Mouse (Mus musculus): ENCODE measurements around the gene Arhgap9. TPM values are rescaled to one million over a fixed set of nuclear protein-coding genes. Genes with fewer than 3 reads are reported as not detected.
"Not testable (repeated sequence)": the region's sequence is repeated elsewhere in the genome, so short reads cannot be mapped to it uniquely, and the experiment has no call there.

Gene Arhgap9
- polyA plus RNA-seq, 1 experiment from 2014 or later: 5.6 TPM

DNA sequence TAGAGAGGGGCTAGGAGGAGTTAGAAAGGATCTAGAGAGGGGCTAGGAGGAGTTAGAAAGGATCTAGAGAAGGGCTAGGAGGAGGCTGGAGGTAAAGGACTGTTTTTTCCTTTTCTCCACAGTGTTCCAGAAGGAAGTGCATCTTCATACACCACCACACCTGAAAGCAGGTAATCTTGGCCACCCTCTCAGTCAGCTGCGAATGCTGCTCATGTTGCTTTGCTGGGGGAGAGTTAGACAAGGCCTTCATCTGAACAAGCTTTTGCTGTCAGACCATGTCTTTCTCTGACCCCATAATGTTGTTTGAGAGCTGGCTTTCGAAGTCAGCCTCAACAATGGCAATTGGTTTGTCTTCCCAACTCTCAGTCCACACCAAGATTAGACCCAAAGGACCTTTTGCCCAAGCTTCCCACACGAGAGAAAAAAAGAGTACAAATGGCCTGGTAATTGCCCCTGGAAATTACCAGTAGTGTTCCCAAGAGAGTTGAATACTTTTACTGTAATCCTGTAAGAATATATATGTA lies 28.1 kb upstream of the Arhgap9 start:
- H3K27me3 ChIP-seq (replicated peaks): no peaks in the 10 kb centered on the region
- no peak overlapping the region for H3K9ac ChIP-seq
- no peak overlapping the region for H3K27ac ChIP-seq
- WGBS: 83% methylated on average over 3 of the region's 3 CpGs
- no peaks in the 10 kb centered on the region for H3K9me3 ChIP-seq
- no peak overlapping the region for H3K4me3 ChIP-seq (replicated peaks)
- no peak overlapping the region for H3K4me2 ChIP-seq
- peaks cover 38% of the 10 kb centered on the region for H3K36me3 ChIP-seq
- no peak for ATAC-seq (ENCODE audit: insufficient read depth, low FRiP score, low read depth)
- H3K4me1 ChIP-seq: peaks cover 24% of the 10 kb centered on the region

DNA sequence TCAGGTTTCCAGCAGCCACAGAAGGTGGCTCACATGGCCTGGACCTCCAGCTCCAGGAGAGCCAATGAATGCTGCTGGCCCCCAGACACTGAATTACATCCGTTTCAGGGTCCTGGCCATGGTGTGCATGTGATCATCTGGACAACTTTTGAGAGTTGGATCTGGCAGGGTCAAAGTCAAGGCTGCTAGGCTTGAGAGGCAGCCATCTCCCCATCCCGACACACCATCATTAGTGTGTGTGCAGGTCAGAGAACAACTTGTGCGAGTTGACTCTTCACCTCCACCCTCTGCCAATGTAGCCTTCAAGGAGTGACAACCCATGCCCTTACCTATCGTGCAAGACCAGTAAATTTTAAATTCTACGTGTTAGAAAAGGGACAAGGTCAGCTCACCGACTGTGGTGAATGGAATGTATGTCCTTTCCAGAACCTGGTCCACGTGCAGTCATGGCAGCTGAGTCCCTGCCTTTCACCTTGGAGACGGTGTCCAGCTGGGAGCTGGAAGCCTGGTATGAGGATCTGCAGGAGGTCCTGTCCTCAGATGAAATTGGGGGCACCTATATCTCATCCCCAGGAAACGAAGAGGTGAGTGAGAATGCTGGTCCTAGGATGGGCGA lies 26.8 kb upstream of the Arhgap9 start:
- H3K4me1 ChIP-seq: peaks cover 21% of the 10 kb centered on the region
- no peak overlapping the region for H3K9ac ChIP-seq
- ATAC-seq (ENCODE audit: insufficient read depth, low FRiP score, low read depth): no peak
- no peaks in the 10 kb centered on the region for H3K27me3 ChIP-seq (replicated peaks)
- H3K4me2 ChIP-seq: no peak overlapping the region
- WGBS: 87% methylated on average over 10 of the region's 10 CpGs
- H3K36me3 ChIP-seq: peaks cover 51% of the 10 kb centered on the region
- H3K4me3 ChIP-seq (replicated peaks): no peak overlapping the region
- no peak overlapping the region for H3K27ac ChIP-seq
- no peaks in the 10 kb centered on the region for H3K9me3 ChIP-seq

GRCm38 (mm10) chr10:127295986-127296794 lies 25.6 kb upstream of the Arhgap9 start:
- no peak for ATAC-seq (ENCODE audit: insufficient read depth, low FRiP score, low read depth)
- WGBS: 88% methylated on average over 24 of the region's 24 CpGs
- Histone ChIP-seq H3K4me3 (replicated peaks) (no peak overlapping the region), H3K27me3 (replicated peaks) (no peaks in the 10 kb centered on the region), H3K36me3 (peaks cover 54% of the 10 kb centered on the region), H3K9me3 (no peaks in the 10 kb centered on the region), H3K9ac (no peak overlapping the region), H3K4me1 (peaks cover 21% of the 10 kb centered on the region), H3K27ac (no peak overlapping the region), H3K4me2 (no peak overlapping the region)

DNA sequence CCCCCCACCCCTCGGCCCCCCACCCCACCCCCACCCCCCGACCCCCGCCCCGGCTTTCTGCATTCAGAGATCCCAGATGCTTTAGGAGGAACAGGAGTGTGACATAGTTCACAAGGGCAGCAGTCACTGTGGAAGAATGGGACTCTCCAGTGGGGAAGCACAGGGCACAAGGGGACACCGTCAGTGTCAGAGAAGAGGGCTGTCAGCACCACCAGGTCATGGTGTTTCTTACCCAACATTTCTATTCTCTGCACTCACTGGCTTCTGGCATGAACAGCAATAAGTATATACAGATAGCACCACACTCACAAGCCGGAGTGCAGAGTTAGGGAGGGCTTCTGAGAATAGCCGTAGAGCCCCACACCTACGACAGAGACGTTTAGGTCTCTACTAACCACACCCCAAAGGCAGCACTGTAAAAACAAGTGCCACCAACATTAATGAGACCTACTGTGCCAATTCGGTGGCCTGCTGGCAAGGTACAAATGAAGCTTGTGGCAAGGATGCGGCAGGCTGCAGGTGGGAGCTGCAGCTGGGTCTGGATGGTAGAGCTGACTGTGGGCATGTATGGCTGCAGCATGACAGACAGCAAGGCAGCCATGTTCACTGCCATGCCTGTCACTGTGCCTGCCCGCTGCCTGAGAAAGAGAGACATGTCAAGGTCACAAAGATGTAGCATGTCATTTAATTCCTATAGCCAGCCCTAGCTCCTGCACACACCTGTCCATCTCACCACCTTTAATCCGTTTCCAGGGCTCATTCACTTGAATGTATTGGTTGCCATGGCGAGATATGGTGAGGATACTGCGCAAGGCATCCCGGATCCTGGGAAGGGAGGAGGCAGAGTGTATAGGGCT lies 24.5 kb upstream of the Arhgap9 start:
- no peak for ATAC-seq (ENCODE audit: insufficient read depth, low FRiP score, low read depth)
- 90% methylated on average over 16 of the region's 16 CpGs for WGBS

DNA sequence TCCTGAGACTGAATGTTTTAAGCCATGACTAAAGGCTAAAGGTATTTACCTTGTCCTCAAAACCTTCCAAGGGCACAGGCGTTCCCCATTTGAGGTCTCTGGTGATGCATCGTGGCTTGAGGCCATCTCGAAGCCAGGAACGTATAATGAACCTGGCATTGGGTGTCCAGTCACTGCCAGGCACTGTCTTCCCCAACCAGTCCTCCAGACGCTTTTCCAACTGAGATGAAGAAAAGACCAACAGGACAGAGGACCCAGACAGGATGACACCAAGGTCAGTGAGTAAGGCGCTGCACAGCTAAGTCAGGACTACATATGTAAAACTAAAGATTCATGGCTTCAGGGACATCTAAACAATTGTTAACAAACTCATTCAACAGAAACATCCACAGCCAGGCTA lies 21.4 kb upstream of the Arhgap9 start:
- Histone ChIP-seq H3K27ac (no peak overlapping the region), H3K9me3 (no peaks in the 10 kb centered on the region), H3K4me3 (replicated peaks) (no peak overlapping the region), H3K36me3 (peaks cover 73% of the 10 kb centered on the region), H3K4me2 (no peak overlapping the region), H3K4me1 (no peaks in the 10 kb centered on the region), H3K27me3 (replicated peaks) (no peaks in the 10 kb centered on the region), H3K9ac (no peak overlapping the region)
- no peak for ATAC-seq (ENCODE audit: insufficient read depth, low FRiP score, low read depth)
- 86% methylated on average over 6 of the region's 6 CpGs for WGBS

More for the DNA sequence above, 24.5 kb upstream of the Arhgap9 start:
- no peak overlapping the region for H3K27ac ChIP-seq
- peaks cover 12% of the 10 kb centered on the region for H3K4me1 ChIP-seq
- H3K36me3 ChIP-seq: peaks cover 60% of the 10 kb centered on the region
- H3K4me3 ChIP-seq (replicated peaks): no peak overlapping the region
- no peak overlapping the region for H3K9ac ChIP-seq
- H3K4me2 ChIP-seq: no peak overlapping the region
- H3K27me3 ChIP-seq (replicated peaks): no peaks in the 10 kb centered on the region
- no peaks in the 10 kb centered on the region for H3K9me3 ChIP-seq

- Histone ChIP-seq H3K27me3 (replicated peaks) (no peaks in the 10 kb centered on the region), H3K4me1 (no peaks in the 10 kb centered on the region), H3K4me3 (replicated peaks) (no peak overlapping the region), H3K9me3 (no peaks in the 10 kb centered on the region), H3K9ac (no peak overlapping the region), H3K36me3 (peaks cover 76% of the 10 kb centered on the region), H3K27ac (no peak overlapping the region), H3K4me2 (no peak overlapping the region)
- 90% methylated on average over 11 of the region's 11 CpGs for WGBS
- no peak for ATAC-seq (ENCODE audit: insufficient read depth, low FRiP score, low read depth)
Observed at GRCm38 (mm10) chr10:127303136-127303535, 18.6 kb upstream of the Arhgap9 start.

GRCm38 (mm10) chr10:127309167-127309566 lies 12.6 kb upstream of the Arhgap9 start:
- H3K36me3 ChIP-seq: peaks cover 47% of the 10 kb centered on the region
- H3K27me3 ChIP-seq (replicated peaks): not testable (repeated sequence)

DNA sequence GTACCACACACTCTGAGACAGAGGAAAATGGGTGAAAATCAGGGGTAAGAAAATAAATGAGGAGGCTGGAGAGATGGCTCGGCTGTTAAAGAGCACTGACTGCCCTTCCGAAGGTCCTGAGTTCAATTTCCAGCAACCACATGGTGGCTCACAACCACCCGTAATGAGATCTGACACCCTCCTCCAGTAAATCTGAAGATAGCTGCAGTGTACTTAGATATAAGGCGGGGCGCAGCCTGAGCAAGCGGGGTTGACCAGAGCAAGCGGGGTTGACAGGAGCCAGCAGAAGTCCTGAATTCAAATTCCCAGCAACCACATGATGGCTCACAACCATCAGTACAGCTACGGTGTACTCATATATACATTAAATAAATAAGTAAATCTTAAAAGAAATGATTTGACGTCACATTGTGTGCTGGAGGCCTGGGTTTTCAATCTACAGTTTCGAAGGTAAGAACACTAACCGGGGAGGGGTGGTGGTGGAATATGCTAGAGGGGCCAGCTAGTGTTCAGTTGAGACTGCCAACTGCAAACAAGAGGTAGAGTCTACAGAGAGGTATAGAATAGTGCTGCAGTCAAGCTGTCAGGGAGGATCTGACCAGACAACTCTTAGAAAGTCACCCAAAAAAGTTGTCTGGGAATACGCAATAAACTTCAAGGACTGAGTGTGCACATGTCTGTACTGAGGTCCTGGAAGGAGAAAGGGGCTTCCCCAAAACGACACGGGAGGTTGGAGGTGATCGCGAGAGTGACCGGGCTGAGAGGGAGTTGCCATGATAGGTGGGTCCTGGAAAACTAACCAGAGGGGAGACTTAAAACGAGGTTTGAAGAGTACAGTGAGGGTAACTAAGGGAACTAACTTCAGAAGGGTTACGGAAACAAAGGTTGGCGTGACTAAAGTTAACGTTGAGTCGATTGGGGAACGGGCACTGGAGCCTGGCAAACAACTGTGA lies 11.0 kb upstream of the Arhgap9 start:
- H3K27ac ChIP-seq: peak overlapping the region; percentile 81
- peak overlapping the region; percentile 75 for H3K4me2 ChIP-seq
- H3K36me3 ChIP-seq: peaks cover 31% of the 10 kb centered on the region
- 31% methylated on average over 23 of the region's 23 CpGs for WGBS
- peak overlapping the region; percentile 68 for H3K9ac ChIP-seq
- peak overlapping the region; percentile 79 for H3K4me3 ChIP-seq (replicated peaks)
- H3K9me3 ChIP-seq: no peaks in the 10 kb centered on the region
- no peaks in the 10 kb centered on the region for H3K27me3 ChIP-seq (replicated peaks)
- H3K4me1 ChIP-seq: peaks cover 10% of the 10 kb centered on the region; the same call in 1 of the 2 replicates
- ATAC-seq (ENCODE audit: insufficient read depth, low FRiP score, low read depth): peak; percentile 23

More at GRCm38 (mm10) chr10:127309167-127309566, 12.6 kb upstream of the Arhgap9 start:
- not testable (repeated sequence) for ATAC-seq (ENCODE audit: insufficient read depth, low FRiP score, low read depth); H3K4me2 ChIP-seq; H3K4me3 ChIP-seq (replicated peaks); H3K27ac ChIP-seq; H3K9ac ChIP-seq; H3K9me3 ChIP-seq
- peaks cover 10% of the 10 kb centered on the region; the same call in 1 of the 2 replicates for H3K4me1 ChIP-seq
- 84% methylated on average over 3 of the region's 3 CpGs for WGBS

DNA sequence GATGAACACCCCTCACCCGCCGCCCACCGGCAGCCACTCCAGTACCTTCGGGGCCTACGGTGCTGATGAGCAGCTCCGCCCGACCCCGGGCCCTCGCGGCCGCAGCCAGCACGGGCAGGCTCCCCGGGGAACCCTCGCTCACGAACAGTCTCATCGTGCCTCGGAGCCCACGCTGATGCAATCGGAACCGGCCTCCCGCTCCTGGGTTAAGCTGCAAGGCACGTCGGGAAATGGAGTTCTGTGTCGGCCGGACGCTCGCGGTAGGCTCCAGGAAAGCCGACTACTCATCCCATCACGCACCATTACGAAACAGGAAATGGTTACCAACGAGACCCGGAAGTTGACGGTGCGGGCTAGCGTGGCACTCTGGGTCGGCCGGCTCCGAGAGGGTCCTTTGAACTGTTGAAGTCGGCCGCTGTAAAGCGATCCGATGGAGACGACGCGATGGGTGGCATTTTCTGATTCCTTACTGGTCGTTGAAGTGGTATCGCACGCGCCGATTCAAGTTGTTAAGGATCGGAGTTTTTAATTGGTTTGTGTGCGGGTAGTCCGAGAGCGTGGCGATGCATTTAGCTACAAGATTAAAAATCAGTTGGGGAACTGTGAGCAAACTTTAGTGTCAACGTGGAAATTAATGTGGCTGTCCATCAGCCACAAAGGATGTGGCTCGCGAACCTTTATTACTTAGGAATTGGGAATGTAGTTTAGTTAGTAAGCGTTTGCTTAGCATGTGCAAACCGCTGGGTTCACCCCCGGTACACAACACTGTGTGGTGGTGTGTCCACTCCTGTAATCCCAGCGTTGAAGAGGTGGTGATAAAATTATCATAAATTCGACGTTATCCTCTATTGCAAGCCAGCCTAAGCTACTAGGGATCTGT lies 10.0 kb upstream of the Arhgap9 start, which contains the start of gene Mars:
TSS of gene Mars (minus strand) at position 311 of the 880 bp plus-strand sequence.
- Histone ChIP-seq H3K9me3 (no peaks in the 10 kb centered on the region), H3K9ac (peak within 1 kb of the TSS; percentile 68)
- WGBS: under 1% methylated on average over 65 of the region's 65 CpGs

GRCm38 (mm10) chr10:127312356-127312676 lies 9.4 kb upstream of the Arhgap9 start:
- H3K27me3 ChIP-seq (replicated peaks): no peaks in the 10 kb centered on the region
- WGBS: 3% methylated on average over 4 of the region's 4 CpGs
- peak overlapping the region; percentile 81 for H3K27ac ChIP-seq
- H3K9ac ChIP-seq: peak overlapping the region; percentile 56; the same call in 1 of the 2 replicates
- no peaks in the 10 kb centered on the region for H3K9me3 ChIP-seq
- peaks cover 19% of the 10 kb centered on the region for H3K36me3 ChIP-seq
- peak; percentile 40; the same call in 1 of the 2 replicates for ATAC-seq (ENCODE audit: insufficient read depth, low FRiP score, low read depth)
- peak overlapping the region; percentile 75 for H3K4me2 ChIP-seq
- H3K4me3 ChIP-seq (replicated peaks): peak overlapping the region; percentile 79
- peaks cover 10% of the 10 kb centered on the region; the same call in 1 of the 2 replicates for H3K4me1 ChIP-seq

More for the DNA sequence above, 10.0 kb upstream of the Arhgap9 start, which contains the start of gene Mars:
- Histone ChIP-seq H3K27ac (peak within 1 kb of the TSS; percentile 81), H3K4me3 (replicated peaks) (peak within 1 kb of the TSS; percentile 79), H3K27me3 (replicated peaks) (no peaks in the 10 kb centered on the region), H3K4me1 (peaks cover 10% of the 10 kb centered on the region; the same call in 1 of the 2 replicates), H3K36me3 (peaks cover 24% of the 10 kb centered on the region), H3K4me2 (peak within 1 kb of the TSS; percentile 75)
- peak; percentile 97 for ATAC-seq (ENCODE audit: insufficient read depth, low FRiP score, low read depth)
